Mouse (Mus musculus): ENCODE results near the gene Utp11. TPM values are rescaled to one million over a fixed set of nuclear protein-coding genes. Genes with fewer than 3 reads are reported as not detected.
"Not testable (repeated sequence)": the region's sequence is repeated elsewhere in the genome, so short reads cannot be mapped to it uniquely, and the experiment has no call there.

Gene Utp11
- total and polyA plus RNA-seq, 2 experiments, result 5.5 to 11.6 TPM

GRCm38 (mm10) chr4:124712618-124713017 is 19.2 kb upstream of the Utp11 start:
- Histone ChIP-seq H3K4me1 (ENCODE audit: control insufficient read depth, insufficient read depth, low read length) (peaks cover 15% of the 10 kb centered on the region), H3K27ac (replicated peaks; ENCODE audit: insufficient read depth, low read depth, low read length) (no peak overlapping the region), H3K4me3 (ENCODE audit: insufficient read depth, low read depth, low read length) (no peak overlapping the region), H3K36me3 (ENCODE audit: control insufficient read depth, insufficient read depth, low read length) (peaks cover 4% of the 10 kb centered on the region; the same call in 1 of the 2 replicates), H3K9ac (ENCODE audit: low read depth, low read length) (no peak overlapping the region), H3K27me3 (ENCODE audit: control insufficient read depth, insufficient read depth, low read length) (no peaks in the 10 kb centered on the region), H3K79me2 (ENCODE audit: control insufficient read depth, insufficient read depth, low read length) (peaks cover 16% of the 10 kb centered on the region; the same call in 1 of the 2 replicates)
- 92% methylated on average over 6 of the region's 6 CpGs for WGBS
- TF ChIP-seq CTCF (IDR thresholded peaks at IDR 0.05; ENCODE audit: low read depth, low read length) (no peak), POLR2A (IDR thresholded peaks at IDR 0.05; ENCODE audit: extremely low read depth, insufficient read depth, low read length) (no peak)
- DNase-seq (ENCODE audit: extremely low read depth, low read depth, low spot score), result no peak

- peak; percentile 63 for DNase-seq (ENCODE audit: extremely low read depth, low read depth, low spot score)
- Histone ChIP-seq H3K4me1 (ENCODE audit: control insufficient read depth, insufficient read depth, low read length) (peaks cover 14% of the 10 kb centered on the region), H3K36me3 (ENCODE audit: control insufficient read depth, insufficient read depth, low read length) (no peaks in the 10 kb centered on the region; the same call in 1 of the 2 replicates), H3K79me2 (ENCODE audit: control insufficient read depth, insufficient read depth, low read length) (peaks cover 11% of the 10 kb centered on the region; the same call in 1 of the 2 replicates), H3K9ac (ENCODE audit: low read depth, low read length) (no peak overlapping the region), H3K27me3 (ENCODE audit: control insufficient read depth, insufficient read depth, low read length) (no peaks in the 10 kb centered on the region), H3K27ac (replicated peaks; ENCODE audit: insufficient read depth, low read depth, low read length) (no peak overlapping the region), H3K4me3 (ENCODE audit: insufficient read depth, low read depth, low read length) (no peak overlapping the region)
- WGBS, result 8% methylated on average over 5 of the region's 5 CpGs
- TF ChIP-seq POLR2A (IDR thresholded peaks at IDR 0.05; ENCODE audit: extremely low read depth, insufficient read depth, low read length) (no peak), CTCF (IDR thresholded peaks at IDR 0.05; ENCODE audit: low read depth, low read length) (peak; percentile 37; the same call in 1 of the 2 replicates)
Measured at GRCm38 (mm10) chr4:124710776-124711291, 17.4 kb upstream of the Utp11 start.

GRCm38 (mm10) chr4:124709961-124710446 is 16.6 kb upstream of the Utp11 start:
- H3K9ac ChIP-seq (ENCODE audit: low read depth, low read length), result peak overlapping the region; percentile 30
- TF ChIP-seq CTCF (IDR thresholded peaks at IDR 0.05; ENCODE audit: low read depth, low read length) (no peak), POLR2A (IDR thresholded peaks at IDR 0.05; ENCODE audit: extremely low read depth, insufficient read depth, low read length) (no peak)
- H3K4me3 ChIP-seq (ENCODE audit: insufficient read depth, low read depth, low read length), result peak overlapping the region; percentile 19
- DNase-seq (ENCODE audit: extremely low read depth, low read depth, low spot score), result peak; percentile 90
- no peaks in the 10 kb centered on the region for H3K27me3 ChIP-seq (ENCODE audit: control insufficient read depth, insufficient read depth, low read length)
- no peaks in the 10 kb centered on the region for H3K36me3 ChIP-seq (ENCODE audit: control insufficient read depth, insufficient read depth, low read length)
- under 1% methylated on average over 18 of the region's 18 CpGs for WGBS
- peaks cover 12% of the 10 kb centered on the region for H3K4me1 ChIP-seq (ENCODE audit: control insufficient read depth, insufficient read depth, low read length)
- H3K79me2 ChIP-seq (ENCODE audit: control insufficient read depth, insufficient read depth, low read length), result 0 out of 2 replicates have a peak, but pooled peaks cover 2% of the 10 kb centered on the region
- H3K27ac ChIP-seq (replicated peaks; ENCODE audit: insufficient read depth, low read depth, low read length), result peak overlapping the region; percentile 95

- Histone ChIP-seq H3K27me3 (ENCODE audit: control insufficient read depth, insufficient read depth, low read length) (no peaks in the 10 kb centered on the region), H3K27ac (replicated peaks; ENCODE audit: insufficient read depth, low read depth, low read length) (peak overlapping the region; percentile 95), H3K4me1 (ENCODE audit: control insufficient read depth, insufficient read depth, low read length) (peaks cover 15% of the 10 kb centered on the region), H3K79me2 (ENCODE audit: control insufficient read depth, insufficient read depth, low read length) (no peaks in the 10 kb centered on the region), H3K9ac (ENCODE audit: low read depth, low read length) (peak overlapping the region; percentile 80), H3K36me3 (ENCODE audit: control insufficient read depth, insufficient read depth, low read length) (no peaks in the 10 kb centered on the region), H3K4me3 (ENCODE audit: insufficient read depth, low read depth, low read length) (peak overlapping the region; percentile 72)
- WGBS, result under 1% methylated on average over 41 of the region's 41 CpGs
- TF ChIP-seq POLR2A (IDR thresholded peaks at IDR 0.05; ENCODE audit: extremely low read depth, insufficient read depth, low read length) (peak; percentile 85), CTCF (IDR thresholded peaks at IDR 0.05; ENCODE audit: low read depth, low read length) (no peak)
- peak; percentile 86 for DNase-seq (ENCODE audit: extremely low read depth, low read depth, low spot score)
Measured at GRCm38 (mm10) chr4:124708518-124709477, 15.4 kb upstream of the Utp11 start.

GRCm38 (mm10) chr4:124708200-124708517 is 14.8 kb upstream of the Utp11 start:
- H3K36me3 ChIP-seq (ENCODE audit: control insufficient read depth, insufficient read depth, low read length); DNase-seq (ENCODE audit: extremely low read depth, low read depth, low spot score); H3K79me2 ChIP-seq (ENCODE audit: control insufficient read depth, insufficient read depth, low read length); H3K27me3 ChIP-seq (ENCODE audit: control insufficient read depth, insufficient read depth, low read length): not testable (repeated sequence)
- H3K4me1 ChIP-seq (ENCODE audit: control insufficient read depth, insufficient read depth, low read length), result peaks cover 15% of the 10 kb centered on the region
- H3K4me3 ChIP-seq (ENCODE audit: insufficient read depth, low read depth, low read length), result peak overlapping the region; percentile 72
- peak overlapping the region; percentile 80; the same call in 1 of the 2 replicates for H3K9ac ChIP-seq (ENCODE audit: low read depth, low read length)
- H3K27ac ChIP-seq (replicated peaks; ENCODE audit: insufficient read depth, low read depth, low read length), result peak overlapping the region; percentile 93
- WGBS, result 20% methylated on average over 1 of the region's 1 CpGs

- H3K79me2 ChIP-seq (ENCODE audit: control insufficient read depth, insufficient read depth, low read length); H3K27me3 ChIP-seq (ENCODE audit: control insufficient read depth, insufficient read depth, low read length); H3K4me3 ChIP-seq (ENCODE audit: insufficient read depth, low read depth, low read length); H3K36me3 ChIP-seq (ENCODE audit: control insufficient read depth, insufficient read depth, low read length); H3K9ac ChIP-seq (ENCODE audit: low read depth, low read length); H3K27ac ChIP-seq (replicated peaks; ENCODE audit: insufficient read depth, low read depth, low read length); DNase-seq (ENCODE audit: extremely low read depth, low read depth, low spot score): not testable (repeated sequence)
- H3K4me1 ChIP-seq (ENCODE audit: control insufficient read depth, insufficient read depth, low read length), result peaks cover 15% of the 10 kb centered on the region
- WGBS, result 92% methylated on average over 25 of the region's 25 CpGs
Measured at GRCm38 (mm10) chr4:124707381-124708199, 14.2 kb upstream of the Utp11 start.
